Mouse (Mus musculus): ENCODE data around the gene Dis3l. TPM values are rescaled to one million over a fixed set of nuclear protein-coding genes. Genes with fewer than 3 reads are reported as not detected.

Dis3l gene
- polyA plus RNA-seq, 1 experiment from 2014 or later, result 8.1 TPM

- ATAC-seq, result no peak
- 56% methylated on average over 8 of the region's 8 CpGs for WGBS
- no peak overlapping the region for H3K4me3 ChIP-seq (ENCODE audit: low read depth, low read length)
- no peak overlapping the region for H3K9ac ChIP-seq (replicated peaks; ENCODE audit: low read depth)
- H3K4me2 ChIP-seq (replicated peaks; ENCODE audit: low read depth, low read length), result peak overlapping the region; percentile 81; the same call in 1 of the 2 replicates
- DNase-seq (ENCODE audit: low spot score), result no peak
- TF ChIP-seq EP300 (IDR thresholded peaks at IDR 0.05) (no peak), CTCF (IDR thresholded peaks at IDR 0.05) (no peak)
- no peaks in the 10 kb centered on the region for H3K9me3 ChIP-seq (ENCODE audit: low read length)
- H3K36me3 ChIP-seq (ENCODE audit: insufficient read depth, low read length), result peaks cover 10% of the 10 kb centered on the region; the same call in 1 of the 2 replicates
- no peak overlapping the region for H3K27ac ChIP-seq (ENCODE audit: low read length)
- H3K27me3 ChIP-seq (replicated peaks; ENCODE audit: insufficient read depth, low read length), result no peaks in the 10 kb centered on the region
- H3K4me1 ChIP-seq (ENCODE audit: insufficient read depth, low read depth, low read length), result no peaks in the 10 kb centered on the region
These were observed 1.7 kb downstream of the Dis3l start for GRCm38 (mm10) chr9:64339361-64339760.

DNA sequence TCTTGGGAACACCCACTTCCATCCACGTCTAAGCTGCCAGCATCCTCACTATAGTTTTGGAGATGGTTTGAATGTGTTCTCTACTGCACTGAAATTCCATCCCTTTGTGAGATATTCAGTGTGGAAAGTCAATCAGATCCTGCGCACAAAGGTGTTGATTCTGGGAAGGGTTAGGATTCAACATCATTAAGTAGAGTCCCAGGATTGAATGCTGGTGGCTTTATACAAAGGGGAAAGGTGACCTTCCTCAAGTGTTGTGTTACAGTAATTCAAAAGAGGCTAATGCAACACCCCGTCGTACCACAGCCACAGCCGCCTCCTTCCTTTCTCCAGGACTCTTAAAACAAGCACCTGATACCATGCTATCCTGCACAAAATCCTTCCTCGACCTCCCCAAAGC, 5.3 kb downstream of the Dis3l start:
- Histone ChIP-seq H3K4me3 (ENCODE audit: low read depth, low read length) (no peak overlapping the region), H3K4me2 (replicated peaks; ENCODE audit: low read depth, low read length) (no peak overlapping the region), H3K9ac (replicated peaks; ENCODE audit: low read depth) (no peak overlapping the region), H3K36me3 (ENCODE audit: insufficient read depth, low read length) (peaks cover 10% of the 10 kb centered on the region; the same call in 1 of the 2 replicates), H3K27me3 (replicated peaks; ENCODE audit: insufficient read depth, low read length) (no peaks in the 10 kb centered on the region), H3K9me3 (ENCODE audit: low read length) (no peaks in the 10 kb centered on the region), H3K27ac (ENCODE audit: low read length) (no peak overlapping the region), H3K4me1 (ENCODE audit: insufficient read depth, low read depth, low read length) (no peaks in the 10 kb centered on the region)
- TF ChIP-seq CTCF (IDR thresholded peaks at IDR 0.05), result no peak
- no peak for TF ChIP-seq EP300 (IDR thresholded peaks at IDR 0.05)
- DNase-seq (ENCODE audit: low spot score) (no peak), ATAC-seq (no peak)
- 87% methylated on average over 6 of the region's 6 CpGs for WGBS

- WGBS, result 88% methylated on average over 7 of the region's 7 CpGs
- Histone ChIP-seq H3K4me3 (ENCODE audit: low read depth, low read length) (no peak overlapping the region), H3K4me2 (replicated peaks; ENCODE audit: low read depth, low read length) (no peak overlapping the region), H3K9me3 (ENCODE audit: low read length) (no peaks in the 10 kb centered on the region), H3K27ac (ENCODE audit: low read length) (no peak overlapping the region), H3K9ac (replicated peaks; ENCODE audit: low read depth) (no peak overlapping the region), H3K4me1 (ENCODE audit: insufficient read depth, low read depth, low read length) (no peaks in the 10 kb centered on the region), H3K27me3 (replicated peaks; ENCODE audit: insufficient read depth, low read length) (no peaks in the 10 kb centered on the region), H3K36me3 (ENCODE audit: insufficient read depth, low read length) (peaks cover 26% of the 10 kb centered on the region)
- no peak for DNase-seq (ENCODE audit: low spot score)
- TF ChIP-seq EP300 (IDR thresholded peaks at IDR 0.05) (no peak), CTCF (IDR thresholded peaks at IDR 0.05) (no peak)
- ATAC-seq, result no peak
These were observed 17.1 kb downstream of the Dis3l start for GRCm38 (mm10) chr9:64323976-64324375.

DNA sequence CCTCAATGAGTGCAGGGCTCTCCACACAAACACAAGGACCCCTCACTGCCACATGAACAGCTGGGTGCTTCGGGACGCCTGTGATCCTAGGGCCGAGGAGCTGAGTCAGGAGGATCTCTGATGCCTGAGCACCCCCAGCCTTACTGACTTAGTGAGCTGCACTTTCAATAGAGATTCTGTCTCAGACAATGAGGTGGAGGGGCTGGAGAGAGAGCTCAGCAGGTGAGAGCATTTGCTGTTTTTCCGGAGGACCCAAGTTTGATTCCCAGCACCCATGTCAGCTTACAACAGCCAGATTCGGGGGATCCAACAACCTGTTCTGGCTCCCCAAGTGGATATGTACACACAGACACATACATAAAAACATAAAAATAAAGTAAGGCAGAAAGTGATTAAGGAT, 24.1 kb downstream of the Dis3l start:
- Histone ChIP-seq H3K27ac (ENCODE audit: low read length) (no peak overlapping the region), H3K9ac (replicated peaks; ENCODE audit: low read depth) (no peak overlapping the region), H3K4me3 (ENCODE audit: low read depth, low read length) (no peak overlapping the region), H3K4me1 (ENCODE audit: insufficient read depth, low read depth, low read length) (no peaks in the 10 kb centered on the region), H3K27me3 (replicated peaks; ENCODE audit: insufficient read depth, low read length) (no peaks in the 10 kb centered on the region), H3K36me3 (ENCODE audit: insufficient read depth, low read length) (peaks cover 23% of the 10 kb centered on the region), H3K4me2 (replicated peaks; ENCODE audit: low read depth, low read length) (no peak overlapping the region), H3K9me3 (ENCODE audit: low read length) (no peaks in the 10 kb centered on the region)
- DNase-seq (ENCODE audit: low spot score) (no peak), ATAC-seq (no peak)
- 93% methylated on average over 5 of the region's 5 CpGs for WGBS
- TF ChIP-seq EP300 (IDR thresholded peaks at IDR 0.05) (no peak), CTCF (IDR thresholded peaks at IDR 0.05) (no peak)

DNA sequence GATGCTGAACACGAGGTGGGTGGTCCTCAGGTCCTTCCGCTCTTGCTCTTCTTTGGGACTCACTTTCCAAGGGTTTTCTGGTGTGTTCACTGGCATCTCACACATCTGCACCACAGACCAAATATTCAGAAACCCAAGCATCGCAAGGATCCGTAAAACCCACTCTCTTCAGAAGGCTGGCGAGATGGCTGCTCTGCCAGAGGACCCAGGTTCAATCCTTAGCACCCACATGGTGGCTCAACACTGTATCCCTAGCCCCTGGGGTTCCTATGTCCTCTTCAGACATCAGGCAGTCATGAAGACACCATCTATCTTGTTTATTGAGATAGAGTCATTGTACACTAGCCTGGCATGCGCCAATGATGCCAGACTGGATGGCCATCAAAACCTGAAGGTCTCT, 26.4 kb downstream of the Dis3l start:
- Histone ChIP-seq H3K9me3 (ENCODE audit: low read length) (no peaks in the 10 kb centered on the region), H3K9ac (replicated peaks; ENCODE audit: low read depth) (no peak overlapping the region), H3K27me3 (replicated peaks; ENCODE audit: insufficient read depth, low read length) (no peaks in the 10 kb centered on the region), H3K4me3 (ENCODE audit: low read depth, low read length) (no peak overlapping the region), H3K4me1 (ENCODE audit: insufficient read depth, low read depth, low read length) (no peaks in the 10 kb centered on the region), H3K27ac (ENCODE audit: low read length) (no peak overlapping the region), H3K36me3 (ENCODE audit: insufficient read depth, low read length) (peaks cover 29% of the 10 kb centered on the region), H3K4me2 (replicated peaks; ENCODE audit: low read depth, low read length) (no peak overlapping the region)
- no peak for DNase-seq (ENCODE audit: low spot score)
- 96% methylated on average over 6 of the region's 6 CpGs for WGBS
- TF ChIP-seq EP300 (IDR thresholded peaks at IDR 0.05) (no peak), CTCF (IDR thresholded peaks at IDR 0.05) (no peak)
- ATAC-seq, result no peak

DNA sequence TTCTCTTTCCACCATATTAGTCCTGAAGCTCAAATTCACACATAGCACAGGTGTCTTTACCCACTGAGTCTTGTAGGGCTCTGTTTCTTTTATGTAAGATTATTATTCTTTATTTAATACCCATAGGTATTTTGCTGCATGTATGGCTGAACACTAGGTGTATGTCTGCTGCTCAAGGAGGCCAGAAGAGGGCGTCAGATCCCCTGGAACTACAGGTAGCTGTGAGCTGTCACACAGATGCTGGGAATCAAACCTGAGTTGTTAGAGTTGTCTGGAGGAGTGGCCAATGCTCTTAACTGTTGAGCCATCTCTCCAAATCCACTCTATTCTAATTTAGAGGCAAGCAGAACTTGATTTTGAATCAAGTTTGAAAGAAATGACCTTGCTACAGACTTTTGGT, 29.0 kb downstream of the Dis3l start:
- Histone ChIP-seq H3K4me1 (ENCODE audit: insufficient read depth, low read depth, low read length) (no peaks in the 10 kb centered on the region), H3K27me3 (replicated peaks; ENCODE audit: insufficient read depth, low read length) (no peaks in the 10 kb centered on the region), H3K4me3 (ENCODE audit: low read depth, low read length) (no peak overlapping the region), H3K4me2 (replicated peaks; ENCODE audit: low read depth, low read length) (no peak overlapping the region), H3K9me3 (ENCODE audit: low read length) (no peaks in the 10 kb centered on the region), H3K36me3 (ENCODE audit: insufficient read depth, low read length) (peaks cover 22% of the 10 kb centered on the region), H3K9ac (replicated peaks; ENCODE audit: low read depth) (no peak overlapping the region), H3K27ac (ENCODE audit: low read length) (no peak overlapping the region)
- no peak for DNase-seq (ENCODE audit: low spot score)
- no peak for ATAC-seq
- TF ChIP-seq EP300 (IDR thresholded peaks at IDR 0.05), result no peak
- TF ChIP-seq CTCF (IDR thresholded peaks at IDR 0.05), result peak; percentile 30; the same call in 1 of the 2 replicates
- WGBS, result 54% methylated on average over 1 of the region's 1 CpGs

Measured in lung, postnatal 0 days (tissue).